Mouse (Mus musculus) mature B cell (primary cell): ENCODE results near the gene Fry.

Source experiments
- in situ Hi-C: fragments of 300-500 bp; cut with MboI; formaldehyde crosslinking; loops from 2 replicates; pipeline ENCODE4 v1.14.3; 2019

The Fry gene

DNA sequence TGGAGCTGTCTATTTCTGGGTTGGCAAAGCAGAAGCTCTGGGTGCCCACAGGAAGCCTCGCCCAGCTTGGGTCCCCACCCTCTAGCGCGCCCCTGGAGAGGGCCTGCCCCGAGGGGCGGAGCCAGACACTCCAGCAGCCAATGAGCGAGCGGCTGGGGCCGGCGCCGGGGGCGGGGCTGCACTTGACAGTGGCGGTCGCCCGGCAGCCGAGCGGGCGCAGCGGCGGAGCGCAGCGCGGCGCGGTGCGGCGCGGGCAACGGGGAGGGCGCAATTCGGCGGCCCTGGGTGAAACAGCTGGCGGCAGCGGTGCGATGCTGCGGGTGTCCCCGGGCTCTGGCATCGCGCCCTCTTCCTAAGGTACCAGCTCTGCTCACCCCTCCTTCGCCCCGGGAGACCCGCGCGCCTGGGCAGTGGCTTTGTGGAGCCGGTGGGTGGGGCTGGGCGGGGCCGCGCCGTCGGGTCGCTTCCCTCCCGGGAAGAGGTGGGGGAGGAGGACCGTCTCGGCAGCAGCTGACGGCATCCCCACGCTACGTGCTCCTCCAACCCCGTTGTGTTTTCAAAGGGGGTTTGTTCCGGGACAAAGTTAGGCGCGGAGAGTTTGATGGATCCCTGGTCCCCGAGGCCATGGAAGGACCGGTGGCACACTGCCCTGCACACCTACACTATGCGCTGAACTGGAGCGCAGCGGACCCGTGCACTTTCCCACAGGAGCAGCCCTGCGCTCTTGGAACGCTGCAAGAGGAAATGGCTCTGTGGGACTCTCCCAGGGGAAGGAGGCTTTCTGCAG, at the start of gene Fry:
Gene Fry, plus strand, starts transcription at position 191 of the 787 bp plus-strand sequence.
- in situ Hi-C loops: no loop called here

GRCm38 (mm10) chr5:150070086-150070485, 48.4 kb upstream of the Fry start:
- in situ Hi-C loops: no loop called here

DNA sequence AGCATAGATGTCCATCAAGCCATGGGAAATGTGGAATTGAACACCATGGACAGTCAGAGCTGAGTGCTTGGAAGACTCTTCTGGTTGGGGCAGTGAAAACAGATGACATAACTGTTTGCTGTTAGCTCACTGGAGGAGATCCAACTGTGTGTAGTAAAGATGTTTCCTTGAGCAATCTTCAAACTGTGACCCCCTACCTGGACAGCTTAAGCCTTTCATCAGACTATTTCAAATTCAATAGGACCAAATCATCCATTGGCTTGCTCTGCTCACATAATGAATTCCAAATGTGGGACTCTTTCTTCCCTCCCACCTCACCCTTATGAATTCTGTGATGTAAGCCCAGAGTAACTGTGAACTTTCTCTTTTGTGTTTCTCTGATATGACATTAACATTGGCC, 46.7 kb upstream of the Fry start:
- in situ Hi-C loops: no loop called here

- in situ Hi-C loops: no loop called here
Observed at GRCm38 (mm10) chr5:150079866-150080797, 38.3 kb upstream of the Fry start.

DNA sequence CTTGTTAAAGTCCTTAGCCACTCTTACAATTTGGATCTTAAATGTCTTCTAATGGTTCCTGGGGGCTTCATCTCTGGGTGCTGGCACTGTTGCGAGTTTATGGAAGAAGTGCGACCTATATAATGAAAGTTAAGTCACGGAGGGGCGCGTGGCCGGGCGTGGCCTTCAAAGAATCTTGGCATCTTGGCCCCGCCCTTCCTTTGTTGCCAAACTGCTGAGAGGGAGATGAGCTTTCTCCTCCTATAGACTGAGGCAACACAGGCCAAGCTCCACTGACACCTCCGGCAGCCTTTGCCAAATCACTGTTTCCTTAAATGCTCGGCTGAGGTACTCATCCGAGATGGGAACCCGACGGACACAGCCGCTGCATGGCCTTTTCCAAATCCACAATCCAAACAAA, 35.7 kb upstream of the Fry start:
- in situ Hi-C loops: no loop called here

DNA sequence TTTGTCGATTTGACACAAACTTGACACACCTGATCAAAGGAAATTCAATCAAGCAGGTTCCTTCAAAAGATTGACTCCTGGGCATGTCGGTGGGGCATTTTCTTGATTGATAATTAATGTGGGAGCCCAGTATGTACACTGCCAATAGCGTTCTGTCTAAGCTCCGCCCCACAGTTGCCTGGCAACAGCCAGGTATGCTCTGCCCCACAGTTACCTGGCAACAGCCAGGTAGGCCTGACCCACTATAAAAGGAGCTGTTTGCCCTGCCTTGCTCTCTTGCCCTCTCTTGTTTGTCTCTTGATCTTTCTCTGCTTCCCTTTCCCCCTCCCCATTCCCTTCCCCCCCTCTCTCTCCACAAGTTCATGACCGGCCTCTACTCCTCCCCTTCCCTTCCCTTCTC, 35.3 kb upstream of the Fry start:
- in situ Hi-C loops: no loop called here

DNA sequence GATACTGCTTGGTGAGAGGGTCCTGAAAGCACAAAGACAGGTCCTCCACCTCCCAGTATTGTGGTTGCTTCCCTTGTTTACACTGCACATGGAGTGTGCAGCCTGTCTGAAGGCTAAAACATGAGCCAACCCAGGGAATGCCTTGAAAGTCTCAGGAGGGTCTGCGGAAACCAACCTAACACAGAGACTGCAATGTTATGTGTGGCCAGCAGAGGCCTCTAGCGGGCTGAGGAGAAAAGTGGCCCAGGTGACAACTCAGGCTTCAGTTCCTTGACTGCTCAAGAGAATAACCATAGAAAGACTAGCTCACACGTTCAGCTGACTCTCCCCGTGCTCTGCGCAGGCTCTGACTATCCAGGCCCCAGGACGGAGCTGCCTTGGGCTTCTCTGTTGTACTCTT, 20.8 kb upstream of the Fry start:
- in situ Hi-C loops: no loop called here

DNA sequence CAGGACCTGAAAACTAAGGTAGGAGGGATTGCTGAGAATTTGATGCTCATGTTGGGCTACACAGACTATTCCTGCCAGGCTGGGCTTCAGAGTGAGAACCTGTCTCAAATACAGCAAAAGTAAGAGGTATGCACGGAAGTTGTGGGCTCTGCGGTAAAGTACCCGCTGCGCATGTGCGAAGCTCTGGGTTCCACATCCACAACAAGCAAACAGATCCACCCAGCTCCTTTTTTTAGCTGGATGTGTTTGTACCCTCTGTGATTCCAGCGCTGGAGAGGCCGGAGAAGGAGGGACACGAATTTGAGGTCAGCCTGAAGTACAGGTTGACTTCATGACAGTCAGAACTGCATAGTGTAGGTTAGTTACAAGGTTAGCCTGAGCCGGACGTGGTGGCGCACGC, 19.7 kb upstream of the Fry start:
- in situ Hi-C loops: no loop called here

DNA sequence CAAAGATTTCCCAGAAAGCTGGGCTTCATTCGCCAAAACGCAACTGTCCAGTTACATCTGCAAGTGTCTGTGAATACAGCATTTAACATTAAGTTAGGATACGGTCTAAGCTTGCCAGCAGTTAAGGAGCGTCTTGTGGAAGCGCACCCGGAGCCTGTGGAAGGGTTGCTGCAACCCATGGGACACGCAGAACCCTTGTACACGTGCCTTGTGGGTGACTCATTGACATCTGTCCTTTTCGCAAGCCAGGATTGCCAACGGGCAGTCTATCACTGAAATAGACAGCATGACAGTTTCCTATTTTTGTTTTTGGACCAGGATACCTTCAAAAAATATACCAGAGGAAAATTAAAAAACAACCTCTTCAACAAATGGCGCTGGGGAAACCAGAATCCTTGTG, 16.7 kb upstream of the Fry start:
- in situ Hi-C loops: no loop called here

DNA sequence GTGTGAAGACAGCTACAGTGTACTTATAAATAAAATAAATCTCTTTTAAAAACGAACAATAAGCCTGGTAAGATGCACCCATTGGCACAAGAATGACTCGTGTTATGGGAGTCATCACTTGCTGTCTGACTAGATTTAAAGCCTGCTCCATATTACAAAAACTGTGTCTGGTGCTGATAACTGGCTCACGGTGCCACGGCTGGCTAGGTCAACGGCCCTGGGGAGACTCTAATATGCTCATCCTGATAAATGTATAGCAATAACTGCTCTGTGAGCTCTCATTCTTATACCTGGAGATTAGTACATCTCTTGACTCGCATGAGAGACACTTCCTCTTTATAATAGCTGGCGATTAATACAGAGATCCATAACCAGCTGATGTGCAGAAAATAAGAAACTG, 12.1 kb upstream of the Fry start:
- in situ Hi-C loops: loop anchor here (5.0 kb wide), 1 partner anchor 46 kb away; no protein-coding TSS in a partner anchor

DNA sequence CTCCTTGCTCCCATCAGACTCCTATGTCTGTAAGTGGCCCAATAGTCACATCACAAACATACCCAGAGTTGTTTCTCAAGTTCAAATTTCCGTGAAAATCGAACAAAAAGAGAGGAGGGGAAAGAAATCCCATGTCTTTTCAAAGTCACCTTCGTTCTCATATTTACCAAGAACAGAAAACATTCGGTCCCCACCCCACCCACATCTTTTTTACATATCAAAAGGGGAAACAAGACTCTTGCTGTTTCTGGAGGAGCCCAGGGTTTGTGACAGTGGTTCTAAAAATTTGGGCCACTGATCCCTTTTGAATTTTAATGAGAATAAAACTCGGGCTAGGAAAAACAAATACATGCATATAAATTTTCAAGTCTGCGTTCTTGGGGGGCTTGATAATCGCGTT, 7.2 kb upstream of the Fry start:
- in situ Hi-C loops: no loop called here

GRCm38 (mm10) chr5:150114007-150114406, 4.4 kb upstream of the Fry start:
- in situ Hi-C loops: no loop called here

DNA sequence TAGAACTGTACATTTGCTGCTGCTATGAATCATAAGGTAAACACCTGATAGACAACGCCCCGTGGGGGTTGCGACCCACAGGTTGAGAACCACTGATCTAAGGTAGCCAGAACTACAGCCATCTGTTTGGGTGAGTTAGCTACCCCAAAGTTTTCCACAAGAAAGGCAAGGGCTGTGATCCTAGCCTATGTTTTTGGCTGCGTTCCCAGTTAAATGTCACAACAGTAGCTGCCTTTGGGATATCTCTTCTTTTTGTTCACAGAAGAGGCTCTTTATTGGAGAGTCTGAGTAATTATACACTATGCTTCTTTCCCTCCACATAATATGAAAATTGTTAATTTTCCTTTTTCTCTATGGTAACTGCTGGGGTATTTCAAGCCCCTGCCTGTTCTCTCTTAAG, 3.7 kb upstream of the Fry start:
- in situ Hi-C loops: no loop called here

DNA sequence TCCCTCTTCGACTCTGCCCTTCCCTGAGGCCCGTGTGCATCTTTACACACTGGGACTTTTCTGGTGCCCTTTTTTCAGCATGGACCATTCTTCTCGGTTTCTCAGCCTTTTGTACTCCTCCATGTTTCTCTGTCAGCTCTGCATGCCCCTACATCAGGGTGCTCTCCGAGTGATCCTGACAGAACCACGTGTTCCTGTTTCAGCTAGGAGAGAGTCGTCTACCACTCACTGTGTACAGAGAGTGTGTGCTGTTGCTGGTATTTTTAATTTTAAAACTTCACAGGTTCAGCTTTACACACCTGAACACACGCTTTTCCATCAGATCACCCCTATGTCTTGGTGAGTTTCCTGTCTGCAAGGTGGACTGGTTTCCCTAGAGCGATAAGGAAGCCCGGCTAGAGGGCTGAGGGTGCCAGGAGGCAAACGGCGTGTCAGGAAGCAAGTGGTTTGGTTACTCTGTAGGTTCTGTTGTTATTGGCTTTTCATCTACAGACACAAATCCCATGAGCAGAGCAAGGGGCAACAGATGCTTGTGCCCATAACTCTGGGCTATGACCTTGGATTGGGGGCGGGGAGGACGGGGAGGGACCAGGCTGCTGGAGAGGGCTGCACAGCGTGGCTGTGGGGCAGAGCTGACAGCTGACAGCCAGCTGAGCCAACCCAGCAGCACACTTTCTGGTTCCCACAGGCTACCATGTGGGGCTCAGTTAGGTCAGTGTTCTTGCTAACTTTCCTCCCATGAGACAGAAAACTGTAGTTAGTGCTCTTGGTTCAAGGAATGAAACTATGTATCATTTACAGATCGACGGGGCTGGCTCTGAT, 3.0 kb upstream of the Fry start:
- in situ Hi-C loops: no loop called here

DNA sequence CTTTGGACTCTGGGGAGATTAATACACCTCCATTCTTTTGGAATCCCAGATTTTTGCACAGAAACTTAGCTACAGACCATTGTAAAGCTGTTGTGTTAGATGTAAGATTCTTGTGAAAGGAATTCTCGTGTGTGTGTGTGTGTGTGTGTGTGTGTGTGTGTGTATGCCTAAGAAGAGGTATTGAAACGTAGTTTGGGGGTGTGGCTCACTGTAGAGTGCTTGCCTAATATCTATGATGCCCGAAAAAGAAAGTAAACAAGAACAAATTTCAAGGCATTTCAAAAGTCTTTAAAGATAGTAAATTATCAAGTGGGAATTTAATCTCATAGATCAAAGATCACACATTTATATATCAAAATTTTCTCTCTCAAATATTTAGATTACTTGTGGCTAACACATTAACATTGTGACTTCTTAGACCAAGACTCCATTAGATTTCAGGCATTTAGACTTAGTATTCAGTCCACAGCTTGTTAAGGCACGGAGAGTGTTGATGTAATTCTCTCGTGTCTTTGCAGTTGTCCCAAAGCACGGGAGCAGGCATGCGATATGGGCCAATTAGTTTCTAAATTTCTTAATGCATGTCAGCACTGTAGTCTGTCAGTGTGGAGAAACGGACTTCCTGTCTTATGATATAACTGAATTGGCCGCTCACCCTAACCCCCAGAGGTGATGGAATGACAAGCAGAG, 2.1 kb upstream of the Fry start:
- in situ Hi-C loops: no loop called here

DNA sequence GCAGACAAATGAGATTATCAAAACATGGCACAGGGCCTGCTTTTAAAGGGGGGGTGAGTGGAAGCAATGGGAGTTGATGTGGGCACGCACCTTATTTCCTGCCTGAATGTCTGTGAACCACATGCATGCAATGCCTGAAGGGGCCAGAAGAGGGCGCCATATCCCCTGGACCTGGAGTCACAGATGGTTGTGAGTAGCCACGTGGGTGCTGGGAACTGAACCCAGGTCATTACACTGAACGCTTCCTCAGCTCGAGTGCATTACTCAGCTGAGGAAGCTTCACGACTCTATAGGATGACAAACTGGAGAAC, 1.6 kb upstream of the Fry start:
- in situ Hi-C loops: no loop called here

GRCm38 (mm10) chr5:150118124-150118454, 356 bp upstream of the Fry start:
- in situ Hi-C loops: no loop called here

DNA sequence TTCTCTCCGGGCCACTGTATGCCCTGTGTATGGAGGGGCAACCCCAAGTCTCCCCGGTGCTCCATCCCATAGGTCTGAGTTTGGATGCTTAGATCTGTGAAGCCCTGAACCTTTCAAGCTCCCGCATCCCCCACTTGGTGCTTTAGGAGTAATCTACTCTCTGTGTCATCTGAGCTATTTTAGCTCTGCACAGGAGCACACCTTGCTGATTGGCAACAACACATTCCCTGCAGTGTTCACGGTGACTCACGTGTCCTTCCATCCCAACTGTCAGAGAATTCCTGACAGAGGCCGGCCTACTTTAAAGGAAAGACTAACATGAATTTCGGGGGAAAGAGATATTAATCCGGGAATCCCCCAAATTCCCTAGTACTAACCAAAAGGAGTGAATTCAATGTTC, 2.2 kb downstream of the Fry start:
- in situ Hi-C loops: no loop called here

DNA sequence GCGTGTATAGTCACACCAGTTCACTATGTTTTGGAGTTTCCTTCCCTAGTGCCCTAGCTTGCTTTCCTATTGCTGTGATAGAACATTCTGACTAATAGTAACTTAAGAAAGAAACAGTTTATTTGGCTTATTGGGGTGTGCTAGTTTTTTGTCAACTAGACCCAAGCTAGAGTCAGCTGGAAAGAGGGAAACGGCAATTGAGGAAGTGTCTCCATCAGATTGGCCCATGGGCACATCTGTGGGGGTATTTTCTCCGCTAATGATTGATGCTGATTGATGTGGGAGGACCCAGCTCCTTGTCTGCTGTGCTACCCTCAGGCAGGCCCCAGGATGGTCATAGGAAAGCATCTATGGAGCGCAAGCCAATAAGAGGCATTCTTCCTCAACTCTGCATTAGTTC, 3.6 kb downstream of the Fry start:
- in situ Hi-C loops: no loop called here

- in situ Hi-C loops: no loop called here
Observed at GRCm38 (mm10) chr5:150122571-150122970, 4.1 kb downstream of the Fry start.

DNA sequence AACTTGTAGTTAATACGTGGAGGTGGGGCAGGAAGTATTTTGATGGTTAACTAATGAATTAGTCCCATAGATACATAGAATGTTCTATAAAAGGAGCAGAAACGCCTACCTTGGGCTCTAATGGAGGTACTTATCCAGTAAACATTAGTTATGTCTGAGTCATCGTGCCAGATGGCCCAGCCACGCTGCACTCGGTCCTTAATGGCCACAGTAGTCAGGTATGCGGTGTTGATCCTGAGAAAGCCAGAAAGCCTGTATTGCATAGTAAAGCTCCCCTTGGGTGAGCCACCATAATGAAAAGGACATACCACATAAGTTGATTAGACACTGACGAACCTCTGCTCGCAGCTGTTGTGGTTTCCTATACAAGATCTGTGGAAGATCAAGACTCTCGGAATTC, 7.5 kb downstream of the Fry start:
- in situ Hi-C loops: no loop called here

DNA sequence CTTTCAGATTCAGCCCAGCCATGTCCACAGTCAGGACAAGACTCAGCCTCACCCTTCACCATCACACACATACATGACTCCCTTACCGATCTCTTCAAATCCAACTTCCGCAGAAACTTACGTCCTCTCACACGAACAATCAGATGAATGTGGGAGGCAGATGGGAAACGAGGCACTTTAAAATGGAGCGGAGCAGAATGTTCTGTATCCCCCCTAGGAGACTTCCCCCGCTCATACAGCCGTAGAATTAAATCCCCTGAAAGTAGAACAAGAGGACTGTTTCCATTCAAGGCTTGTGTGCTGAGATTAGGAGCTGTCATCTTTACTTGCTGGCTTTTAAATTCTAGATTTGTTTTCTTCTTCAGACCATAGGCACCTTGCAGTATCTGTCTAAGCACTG, 10.0 kb downstream of the Fry start:
- in situ Hi-C loops: no loop called here
